Mouse (Mus musculus): ENCODE results near the gene 4930562C15Rik. TPM values are rescaled to one million over a fixed set of nuclear protein-coding genes. Genes with fewer than 3 reads are reported as not detected.
"Not testable (repeated sequence)": the region's sequence is repeated elsewhere in the genome, so short reads cannot be mapped to it uniquely, and the experiment has no call there.

The 4930562C15Rik gene
- polyA plus RNA-seq, 1 experiment, result 0.13 TPM

DNA sequence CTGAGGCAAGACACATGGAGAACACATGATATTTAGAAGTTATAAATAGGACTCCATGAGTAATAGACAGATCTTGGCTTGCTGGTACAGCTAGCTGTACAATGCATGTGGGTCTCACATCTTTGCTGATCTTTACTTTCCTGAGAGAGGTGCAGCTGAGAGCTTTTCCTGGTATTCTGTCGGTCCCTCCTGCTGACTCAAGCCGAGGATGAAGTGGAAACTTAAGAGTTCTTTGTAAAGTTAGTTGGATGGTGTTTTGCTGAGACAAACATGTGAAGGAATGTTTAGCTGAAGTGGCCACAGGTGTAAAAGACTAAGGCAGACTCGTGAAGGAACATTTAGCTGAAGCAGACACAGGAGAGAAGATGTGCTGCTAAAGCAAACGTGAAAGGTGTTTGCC lies 38.6 kb upstream of the 4930562C15Rik start:
- Histone ChIP-seq H3K4me1 (replicated peaks; ENCODE audit: control insufficient read depth, insufficient read depth, low read length) (no peaks in the 10 kb centered on the region), H3K27me3 (ENCODE audit: control insufficient read depth, insufficient read depth, low read length) (no peaks in the 10 kb centered on the region), H3K27ac (ENCODE audit: control insufficient read depth, insufficient read depth, low read length) (no peak overlapping the region), H3K4me3 (ENCODE audit: control insufficient read depth, insufficient read depth, low read length) (no peak overlapping the region), H3K36me3 (ENCODE audit: control insufficient read depth, insufficient read depth, low read length) (no peaks in the 10 kb centered on the region)
- no peak for TF ChIP-seq POLR2A (IDR thresholded peaks at IDR 0.05; ENCODE audit: control insufficient read depth, extremely low read depth, insufficient read depth, low read length, poor library complexity)
- TF ChIP-seq CTCF (IDR thresholded peaks at IDR 0.05; ENCODE audit: borderline replicate concordance, control insufficient read depth, extremely low read depth, insufficient read depth, low read length, poor library complexity), result no peak
- DNase-seq, result no peak
- 93% methylated on average over 4 of the region's 4 CpGs for WGBS

GRCm38 (mm10) chr16:4818349-4818748 lies 16.9 kb upstream of the 4930562C15Rik start:
- DNase-seq, result no peak
- no peak overlapping the region for H3K4me3 ChIP-seq (ENCODE audit: control insufficient read depth, insufficient read depth, low read length)
- H3K27ac ChIP-seq (ENCODE audit: control insufficient read depth, insufficient read depth, low read length), result no peak overlapping the region
- TF ChIP-seq CTCF (IDR thresholded peaks at IDR 0.05; ENCODE audit: borderline replicate concordance, control insufficient read depth, extremely low read depth, insufficient read depth, low read length, poor library complexity) (no peak), POLR2A (IDR thresholded peaks at IDR 0.05; ENCODE audit: control insufficient read depth, extremely low read depth, insufficient read depth, low read length, poor library complexity) (no peak)
- no peaks in the 10 kb centered on the region for H3K36me3 ChIP-seq (ENCODE audit: control insufficient read depth, insufficient read depth, low read length)
- no peaks in the 10 kb centered on the region for H3K4me1 ChIP-seq (replicated peaks; ENCODE audit: control insufficient read depth, insufficient read depth, low read length)
- no peaks in the 10 kb centered on the region for H3K27me3 ChIP-seq (ENCODE audit: control insufficient read depth, insufficient read depth, low read length)
- WGBS, result 95% methylated on average over 3 of the region's 3 CpGs

DNA sequence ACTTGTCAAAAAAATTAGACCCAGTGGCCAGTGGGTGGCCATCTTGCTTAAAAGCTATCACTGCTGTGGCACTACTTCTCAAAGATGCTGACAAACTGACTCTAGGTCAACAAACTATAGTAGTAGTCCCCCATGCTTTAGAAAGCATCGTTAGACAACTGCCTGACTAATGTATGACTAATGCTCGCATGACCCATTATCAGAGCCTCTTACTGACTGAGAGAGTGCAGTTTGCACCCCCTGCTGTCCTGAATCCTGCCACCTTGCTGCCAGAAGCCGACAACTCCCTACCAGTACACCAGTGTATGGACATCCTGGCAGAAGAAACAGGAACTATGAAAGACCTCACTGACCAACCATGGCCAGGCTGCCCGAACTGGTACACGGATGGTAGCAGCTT lies 10.8 kb upstream of the 4930562C15Rik start:
- H3K4me3 ChIP-seq (ENCODE audit: control insufficient read depth, insufficient read depth, low read length); H3K36me3 ChIP-seq (ENCODE audit: control insufficient read depth, insufficient read depth, low read length); H3K27ac ChIP-seq (ENCODE audit: control insufficient read depth, insufficient read depth, low read length); H3K27me3 ChIP-seq (ENCODE audit: control insufficient read depth, insufficient read depth, low read length); H3K4me1 ChIP-seq (replicated peaks; ENCODE audit: control insufficient read depth, insufficient read depth, low read length); DNase-seq: not testable (repeated sequence)
- WGBS, result 93% methylated on average over 5 of the region's 5 CpGs

- H3K4me3 ChIP-seq (ENCODE audit: control insufficient read depth, insufficient read depth, low read length), result no peak overlapping the region
- no peak for TF ChIP-seq CTCF (IDR thresholded peaks at IDR 0.05; ENCODE audit: borderline replicate concordance, control insufficient read depth, extremely low read depth, insufficient read depth, low read length, poor library complexity)
- no peak for TF ChIP-seq POLR2A (IDR thresholded peaks at IDR 0.05; ENCODE audit: control insufficient read depth, extremely low read depth, insufficient read depth, low read length, poor library complexity)
- no peak for DNase-seq
- 89% methylated on average over 5 of the region's 5 CpGs for WGBS
- no peaks in the 10 kb centered on the region for H3K36me3 ChIP-seq (ENCODE audit: control insufficient read depth, insufficient read depth, low read length)
- H3K4me1 ChIP-seq (replicated peaks; ENCODE audit: control insufficient read depth, insufficient read depth, low read length), result no peaks in the 10 kb centered on the region
- no peaks in the 10 kb centered on the region for H3K27me3 ChIP-seq (ENCODE audit: control insufficient read depth, insufficient read depth, low read length)
- H3K27ac ChIP-seq (ENCODE audit: control insufficient read depth, insufficient read depth, low read length), result no peak overlapping the region; the same call in 1 of the 2 replicates
Measured at GRCm38 (mm10) chr16:4827639-4828038, 7.6 kb upstream of the 4930562C15Rik start.

DNA sequence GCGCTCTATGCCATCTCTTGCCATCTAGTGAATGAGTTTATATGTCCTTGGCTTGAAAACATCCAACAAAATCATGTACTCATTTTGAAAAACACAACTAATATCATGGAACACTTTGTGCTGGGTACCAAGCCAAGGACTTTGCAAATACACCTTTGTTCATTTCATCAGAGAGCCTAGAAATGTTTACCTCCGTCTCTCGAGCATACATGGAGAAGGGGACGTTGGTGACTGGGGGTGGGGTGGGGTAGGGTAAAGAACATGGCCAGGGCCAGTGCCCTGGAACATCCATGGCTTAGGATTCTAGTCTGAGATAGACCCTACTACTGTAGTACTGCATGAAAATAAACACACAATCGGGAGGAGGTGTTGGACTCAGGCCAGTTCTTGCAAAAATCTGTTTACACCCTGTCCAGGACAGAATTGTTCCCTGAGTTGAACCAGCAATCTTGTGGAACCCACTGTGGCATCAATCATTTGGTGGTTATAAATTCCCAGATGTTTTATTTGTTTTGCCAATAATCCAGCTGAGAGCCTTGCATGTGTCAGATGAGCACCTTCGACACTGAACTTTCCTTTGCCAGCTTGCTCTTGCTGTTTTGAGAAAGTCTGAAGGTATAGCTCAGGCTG lies 5.8 kb upstream of the 4930562C15Rik start:
- TF ChIP-seq CTCF (IDR thresholded peaks at IDR 0.05; ENCODE audit: borderline replicate concordance, control insufficient read depth, extremely low read depth, insufficient read depth, low read length, poor library complexity) (no peak), POLR2A (IDR thresholded peaks at IDR 0.05; ENCODE audit: control insufficient read depth, extremely low read depth, insufficient read depth, low read length, poor library complexity) (no peak)
- 95% methylated on average over 6 of the region's 6 CpGs for WGBS
- H3K4me1 ChIP-seq (replicated peaks; ENCODE audit: control insufficient read depth, insufficient read depth, low read length), result no peaks in the 10 kb centered on the region

GRCm38 (mm10) chr16:4831650-4832419 lies 3.4 kb upstream of the 4930562C15Rik start:
- 71% methylated on average over 15 of the region's 15 CpGs for WGBS
- no peak for DNase-seq
- TF ChIP-seq POLR2A (IDR thresholded peaks at IDR 0.05; ENCODE audit: control insufficient read depth, extremely low read depth, insufficient read depth, low read length, poor library complexity), result no peak
- TF ChIP-seq CTCF (IDR thresholded peaks at IDR 0.05; ENCODE audit: borderline replicate concordance, control insufficient read depth, extremely low read depth, insufficient read depth, low read length, poor library complexity), result no peak
- Histone ChIP-seq H3K27ac (ENCODE audit: control insufficient read depth, insufficient read depth, low read length) (no peak overlapping the region), H3K36me3 (ENCODE audit: control insufficient read depth, insufficient read depth, low read length) (no peaks in the 10 kb centered on the region), H3K4me1 (replicated peaks; ENCODE audit: control insufficient read depth, insufficient read depth, low read length) (no peaks in the 10 kb centered on the region), H3K27me3 (ENCODE audit: control insufficient read depth, insufficient read depth, low read length) (no peaks in the 10 kb centered on the region), H3K4me3 (ENCODE audit: control insufficient read depth, insufficient read depth, low read length) (no peak overlapping the region)

More for the DNA sequence above, 5.8 kb upstream of the 4930562C15Rik start:
- Histone ChIP-seq H3K27ac (ENCODE audit: control insufficient read depth, insufficient read depth, low read length) (no peak overlapping the region), H3K27me3 (ENCODE audit: control insufficient read depth, insufficient read depth, low read length) (no peaks in the 10 kb centered on the region), H3K4me3 (ENCODE audit: control insufficient read depth, insufficient read depth, low read length) (no peak overlapping the region), H3K36me3 (ENCODE audit: control insufficient read depth, insufficient read depth, low read length) (no peaks in the 10 kb centered on the region)
- no peak for DNase-seq

Measured in thymus, adult 2 months (tissue).